Mouse (Mus musculus): Measurements from ENCODE around the gene Atrnl1. TPM values are rescaled to one million over a fixed set of nuclear protein-coding genes. Genes with fewer than 3 reads are reported as not detected.
"Not testable (repeated sequence)": the region's sequence is repeated elsewhere in the genome, so short reads cannot be mapped to it uniquely, and the experiment has no call there.

Atrnl1 gene
- polyA plus RNA-seq, 1 experiment from 2014 or later: 3.9 TPM

DNA sequence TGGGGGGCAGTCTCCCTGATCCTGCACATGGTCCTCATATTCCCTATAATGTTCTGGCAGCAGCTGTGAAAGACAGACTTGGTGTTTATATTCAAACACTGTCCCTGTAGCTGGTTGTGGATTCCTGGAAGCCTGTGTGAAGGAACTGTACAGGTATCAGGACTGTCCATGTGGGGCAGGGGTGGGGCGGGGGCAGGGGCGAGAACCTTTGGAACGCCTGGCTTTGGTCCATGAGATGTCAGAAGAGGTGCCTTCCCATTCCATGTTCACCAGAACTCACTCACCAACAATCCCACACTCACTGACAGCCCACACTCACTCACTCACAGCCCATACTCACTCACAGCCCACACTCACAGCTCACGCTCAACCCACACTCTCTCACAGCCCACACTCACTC, 266.5 kb downstream of the Atrnl1 start:
- Histone ChIP-seq H3K36me3 (ENCODE audit: control insufficient read depth, insufficient read depth, low read length) (no peaks in the 10 kb centered on the region), H3K4me3 (ENCODE audit: low read depth, low read length) (no peak overlapping the region), H3K27me3 (ENCODE audit: control insufficient read depth, insufficient read depth, low read length) (no peaks in the 10 kb centered on the region), H3K4me2 (replicated peaks; ENCODE audit: low read depth) (no peak overlapping the region), H3K4me1 (replicated peaks; ENCODE audit: control insufficient read depth, insufficient read depth) (no peaks in the 10 kb centered on the region), H3K9ac (ENCODE audit: low read length) (no peak overlapping the region), H3K9me3 (ENCODE audit: control insufficient read depth, low read length) (no peaks in the 10 kb centered on the region), H3K27ac (replicated peaks) (no peak overlapping the region)
- no peak for ATAC-seq (ENCODE audit: low FRiP score, low TSS enrichment)
- TF ChIP-seq EP300 (optimal IDR thresholded peaks at IDR 0.05) (no peak), CTCF (IDR thresholded peaks at IDR 0.05; ENCODE audit: low read depth) (no peak)
- WGBS: 95% methylated on average over 4 of the region's 4 CpGs
- DNase-seq (ENCODE audit: low spot score): no peak

DNA sequence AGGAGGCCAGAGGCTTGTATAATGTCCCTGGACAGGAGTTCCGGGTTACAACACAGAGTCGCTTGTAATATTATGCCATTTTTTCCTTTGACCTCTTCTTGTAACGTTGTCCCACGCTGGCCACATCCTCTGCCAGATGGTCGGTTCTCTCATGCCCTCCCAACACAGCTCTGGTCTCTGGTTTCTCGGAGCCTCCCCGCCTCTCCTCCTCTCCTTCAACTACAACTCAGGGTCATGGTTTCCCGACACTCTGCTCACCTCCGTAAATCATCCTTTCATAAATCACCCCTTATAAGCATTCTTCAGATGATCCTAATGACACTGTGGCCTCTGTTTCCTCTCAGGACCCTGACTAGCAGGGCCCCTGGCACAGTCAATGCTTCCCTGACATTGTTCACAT, 267.7 kb downstream of the Atrnl1 start:
- ATAC-seq (ENCODE audit: low FRiP score, low TSS enrichment) (no peak), DNase-seq (ENCODE audit: low spot score) (no peak)
- H3K27ac ChIP-seq (replicated peaks): no peak overlapping the region
- no peaks in the 10 kb centered on the region for H3K36me3 ChIP-seq (ENCODE audit: control insufficient read depth, insufficient read depth, low read length)
- no peaks in the 10 kb centered on the region for H3K27me3 ChIP-seq (ENCODE audit: control insufficient read depth, insufficient read depth, low read length)
- H3K4me1 ChIP-seq (replicated peaks; ENCODE audit: control insufficient read depth, insufficient read depth): no peaks in the 10 kb centered on the region
- H3K9me3 ChIP-seq (ENCODE audit: control insufficient read depth, low read length): no peaks in the 10 kb centered on the region
- no peak overlapping the region for H3K9ac ChIP-seq (ENCODE audit: low read length)
- WGBS: 67% methylated on average over 9 of the region's 9 CpGs
- no peak overlapping the region for H3K4me3 ChIP-seq (ENCODE audit: low read depth, low read length)
- H3K4me2 ChIP-seq (replicated peaks; ENCODE audit: low read depth): no peak overlapping the region
- TF ChIP-seq EP300 (optimal IDR thresholded peaks at IDR 0.05) (no peak), CTCF (IDR thresholded peaks at IDR 0.05; ENCODE audit: low read depth) (no peak)

DNA sequence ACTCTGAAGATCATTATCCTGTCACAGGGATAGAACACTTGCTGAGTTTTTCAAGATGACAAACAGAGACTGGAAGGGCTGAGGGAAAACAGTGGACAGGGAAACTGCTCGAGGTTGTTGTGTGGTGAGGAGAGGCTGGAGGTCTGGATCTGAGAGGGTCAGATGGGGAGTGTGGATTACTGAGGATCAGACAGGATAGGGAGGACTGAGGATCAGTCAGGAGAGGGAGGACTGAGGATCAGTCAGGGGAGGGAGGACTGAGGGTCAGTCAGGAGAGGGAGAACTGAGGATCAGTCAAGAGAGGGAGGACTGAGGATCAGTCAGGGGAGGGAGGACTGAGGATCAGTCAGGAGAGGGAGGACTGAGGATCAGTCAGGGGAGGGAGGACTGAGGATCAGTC, 269.0 kb downstream of the Atrnl1 start:
- H3K4me1 ChIP-seq (replicated peaks; ENCODE audit: control insufficient read depth, insufficient read depth); H3K36me3 ChIP-seq (ENCODE audit: control insufficient read depth, insufficient read depth, low read length); H3K9me3 ChIP-seq (ENCODE audit: control insufficient read depth, low read length); H3K4me2 ChIP-seq (replicated peaks; ENCODE audit: low read depth); DNase-seq (ENCODE audit: low spot score); H3K27me3 ChIP-seq (ENCODE audit: control insufficient read depth, insufficient read depth, low read length); ATAC-seq (ENCODE audit: low FRiP score, low TSS enrichment); H3K27ac ChIP-seq (replicated peaks); H3K4me3 ChIP-seq (ENCODE audit: low read depth, low read length); H3K9ac ChIP-seq (ENCODE audit: low read length): not testable (repeated sequence)
- WGBS: 88% methylated on average over 1 of the region's 1 CpGs

DNA sequence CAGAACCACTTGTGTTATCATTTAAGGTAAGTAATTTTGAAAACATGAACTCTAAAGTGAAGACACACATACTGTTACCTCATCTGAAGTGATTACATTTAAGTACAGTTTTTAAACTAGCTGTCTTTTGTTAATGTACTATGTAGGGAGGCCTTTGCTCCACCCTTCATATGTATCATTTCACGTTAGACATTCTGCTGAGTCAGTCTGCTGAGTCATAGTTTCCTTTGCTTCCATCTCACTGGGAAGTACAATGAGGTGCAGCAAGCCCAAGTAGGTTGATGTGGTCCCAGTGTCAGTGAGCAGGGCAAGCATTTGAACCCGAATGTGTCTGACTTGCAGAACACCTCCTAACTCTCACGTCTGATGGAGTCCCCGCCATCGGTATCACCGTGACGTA, 271.1 kb downstream of the Atrnl1 start:
- Histone ChIP-seq H3K36me3 (ENCODE audit: control insufficient read depth, insufficient read depth, low read length) (no peaks in the 10 kb centered on the region), H3K4me3 (ENCODE audit: low read depth, low read length) (no peak overlapping the region), H3K27me3 (ENCODE audit: control insufficient read depth, insufficient read depth, low read length) (no peaks in the 10 kb centered on the region), H3K9me3 (ENCODE audit: control insufficient read depth, low read length) (no peaks in the 10 kb centered on the region), H3K4me1 (replicated peaks; ENCODE audit: control insufficient read depth, insufficient read depth) (no peaks in the 10 kb centered on the region), H3K4me2 (replicated peaks; ENCODE audit: low read depth) (no peak overlapping the region), H3K9ac (ENCODE audit: low read length) (no peak overlapping the region), H3K27ac (replicated peaks) (no peak overlapping the region)
- DNase-seq (ENCODE audit: low spot score): no peak
- no peak for TF ChIP-seq EP300 (optimal IDR thresholded peaks at IDR 0.05)
- no peak for TF ChIP-seq CTCF (IDR thresholded peaks at IDR 0.05; ENCODE audit: low read depth)
- no peak for ATAC-seq (ENCODE audit: low FRiP score, low TSS enrichment)
- WGBS: 84% methylated on average over 7 of the region's 7 CpGs

DNA sequence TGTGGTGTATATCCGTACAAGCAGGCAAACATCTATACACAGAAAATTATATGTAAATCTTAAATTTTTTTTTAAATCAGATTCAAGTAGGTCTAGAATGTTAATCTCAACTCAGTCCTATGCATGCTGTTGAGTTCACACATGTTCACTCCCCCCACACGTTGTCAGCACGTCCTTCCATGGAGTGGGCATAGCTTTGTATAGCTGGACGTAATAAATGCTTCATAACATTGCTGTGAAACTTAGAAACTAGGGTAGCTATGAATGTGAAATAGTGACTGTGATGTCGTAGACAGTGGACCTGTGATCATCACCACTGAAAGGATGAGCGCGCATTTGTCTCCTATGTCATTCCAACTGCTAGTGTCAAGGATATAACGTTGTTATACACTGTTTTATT, 278.0 kb downstream of the Atrnl1 start:
- Histone ChIP-seq H3K4me3 (ENCODE audit: low read depth, low read length) (no peak overlapping the region), H3K9me3 (ENCODE audit: control insufficient read depth, low read length) (no peaks in the 10 kb centered on the region), H3K9ac (ENCODE audit: low read length) (no peak overlapping the region), H3K27me3 (ENCODE audit: control insufficient read depth, insufficient read depth, low read length) (no peaks in the 10 kb centered on the region), H3K4me1 (replicated peaks; ENCODE audit: control insufficient read depth, insufficient read depth) (no peaks in the 10 kb centered on the region), H3K27ac (replicated peaks) (no peak overlapping the region), H3K36me3 (ENCODE audit: control insufficient read depth, insufficient read depth, low read length) (no peaks in the 10 kb centered on the region), H3K4me2 (replicated peaks; ENCODE audit: low read depth) (no peak overlapping the region)
- TF ChIP-seq CTCF (IDR thresholded peaks at IDR 0.05; ENCODE audit: low read depth): no peak
- TF ChIP-seq EP300 (optimal IDR thresholded peaks at IDR 0.05): no peak
- DNase-seq (ENCODE audit: low spot score) (no peak), ATAC-seq (ENCODE audit: low FRiP score, low TSS enrichment) (no peak)
- WGBS: 90% methylated on average over 8 of the region's 8 CpGs

DNA sequence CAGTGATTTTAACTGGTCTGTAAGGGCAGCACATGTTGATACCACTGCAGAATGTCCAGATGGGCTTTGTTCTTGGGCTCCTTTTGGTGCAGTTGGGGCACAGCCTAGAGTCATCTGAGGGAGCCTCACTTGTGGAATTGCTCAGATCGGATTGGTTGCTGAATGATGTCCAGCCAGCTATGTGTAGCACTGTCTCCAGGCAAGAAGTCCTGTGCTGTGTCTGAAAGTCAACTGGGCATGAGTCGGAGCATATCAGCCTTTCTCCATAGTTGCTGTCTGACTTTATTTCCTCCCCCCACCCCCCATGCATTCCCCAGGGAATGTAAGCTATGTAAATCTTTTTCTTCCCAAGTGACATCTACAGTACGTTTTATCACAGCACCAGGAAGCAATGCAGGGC, 278.9 kb downstream of the Atrnl1 start:
- Histone ChIP-seq H3K27me3 (ENCODE audit: control insufficient read depth, insufficient read depth, low read length) (no peaks in the 10 kb centered on the region), H3K4me1 (replicated peaks; ENCODE audit: control insufficient read depth, insufficient read depth) (no peaks in the 10 kb centered on the region), H3K4me2 (replicated peaks; ENCODE audit: low read depth) (no peak overlapping the region), H3K36me3 (ENCODE audit: control insufficient read depth, insufficient read depth, low read length) (no peaks in the 10 kb centered on the region), H3K27ac (replicated peaks) (no peak overlapping the region), H3K9ac (ENCODE audit: low read length) (no peak overlapping the region), H3K9me3 (ENCODE audit: control insufficient read depth, low read length) (no peaks in the 10 kb centered on the region), H3K4me3 (ENCODE audit: low read depth, low read length) (no peak overlapping the region)
- DNase-seq (ENCODE audit: low spot score) (no peak), ATAC-seq (ENCODE audit: low FRiP score, low TSS enrichment) (no peak)
- no peak for TF ChIP-seq CTCF (IDR thresholded peaks at IDR 0.05; ENCODE audit: low read depth)
- no peak for TF ChIP-seq EP300 (optimal IDR thresholded peaks at IDR 0.05)
- 36% methylated on average over 3 of the region's 3 CpGs for WGBS

Data from stomach, postnatal 0 days (tissue).